Mouse (Mus musculus) regulatory T cell (primary cell): ENCODE data around the gene Yipf3.

Experiments
- in situ Hi-C: fragments of 300-600 bp; cut with MboI, MseI; formaldehyde crosslinking; loops from one replicate; pipeline ENCODE4 v1.15.1; 2025; ENCODE audit warnings: high pct_unique_total_duplicates

Gene Yipf3

GRCm38 (mm10) chr17:46283140-46283539 lies 35.3 kb downstream of the Yipf3 start:
- in situ Hi-C loops = no loop called here

- in situ Hi-C loops = no loop called here
Measured at GRCm38 (mm10) chr17:46283911-46284310, 36.0 kb downstream of the Yipf3 start.

GRCm38 (mm10) chr17:46284653-46285052 lies 36.8 kb downstream of the Yipf3 start:
- in situ Hi-C loops = no loop called here

GRCm38 (mm10) chr17:46285407-46285806 lies 37.5 kb downstream of the Yipf3 start:
- in situ Hi-C loops = no loop called here

- in situ Hi-C loops = no loop called here
Measured at GRCm38 (mm10) chr17:46287678-46288095, 39.8 kb downstream of the Yipf3 start.

- in situ Hi-C loops = no loop called here
Measured at GRCm38 (mm10) chr17:46296601-46297000, 48.7 kb downstream of the Yipf3 start.

GRCm38 (mm10) chr17:46297028-46297363 lies 49.1 kb downstream of the Yipf3 start:
- in situ Hi-C loops = no loop called here

- in situ Hi-C loops = no loop called here
Measured at GRCm38 (mm10) chr17:46297364-46298219, 49.7 kb downstream of the Yipf3 start, which contains the start of gene Dlk2. TSS of gene Dlk2 (plus strand) at chr17:46297421.

GRCm38 (mm10) chr17:46298220-46298913 lies 50.5 kb downstream of the Yipf3 start:
- in situ Hi-C loops = no loop called here

GRCm38 (mm10) chr17:46301892-46302291 lies 54.0 kb downstream of the Yipf3 start:
- in situ Hi-C loops = loop anchor here (10.0 kb wide), 1 partner anchor 577 kb away; no protein-coding TSS in a partner anchor
